ENCODE assay signal across 29 mouse cellular contexts in genomic region chr9:104616691-104617090, GRCm38 (mm10).
A peak's percentile ranks its signal among the peaks of the same experiment; 100 is the strongest.
DNase-seq lines count a peak whose midpoint lies in the region; ATAC-seq and TF ChIP-seq lines count a peak whose summit lies in the region.
"Had no signal": no experiment of that assay in that cellular context is flagged by ENCODE, and none has a peak within 500 bp of the region (broad histone marks: within the 10 kb centered on the region; RNA-seq: fewer than 3 reads in every experiment).

No protein-coding gene starts in this region.

- intact Hi-C loops in left cerebral cortex, postnatal 4 days (cut with DNase I), result no loop called here
- intact Hi-C loops in left cerebral cortex, postnatal 36 days (cut with DNase I), result no loop called here

- no peak overlapping the region for H3K4me3 ChIP-seq in kidney, adult 2 months (ENCODE audit: insufficient read depth, low read depth, low read length)
- H3K4me3 ChIP-seq: heart, adult 2 months; heart, embryonic 15.5 days; hindbrain, embryonic 15.5 days; intestine, embryonic 15.5 days; liver, embryonic 13.5 days; megakaryocyte, embryonic 14.5 days; neural tube, embryonic 12.5 days had no signal

- no peaks in the 10 kb centered on the region for H3K27me3 ChIP-seq in kidney, adult 2 months (replicated peaks; ENCODE audit: control insufficient read depth, insufficient read depth, low read length)
- H3K27me3 ChIP-seq: heart, embryonic 15.5 days; hindbrain, embryonic 15.5 days; intestine, embryonic 15.5 days; liver, embryonic 13.5 days; megakaryocyte, embryonic 14.5 days; neural tube, embryonic 12.5 days had no signal

- peak; percentile 3 for DNase-seq in left cerebral cortex, postnatal 4 days
- no peak for DNase-seq in left cerebral cortex, postnatal 36 days (ENCODE audit: low spot score in 2 of 2)
- DNase-seq in kidney, adult 2 months, result peak; percentile 86
- DNase-seq in kidney, postnatal 10 days, result peak; percentile 48
- no peak for DNase-seq in thymus, adult 18-20 months
- no peak for DNase-seq in urinary bladder, postnatal 36 days (ENCODE audit: low spot score in 2 of 2)
- DNase-seq: adrenal gland, postnatal 10 days; B cell, adult 2 months; cerebellum, adult 8-10 months; cerebellum, postnatal 36 days; gastrocnemius, postnatal 36 days; heart, adult 2 months; heart, postnatal 4 days; layer of hippocampus, postnatal 36 days; liver, embryonic 13.5 days; lung, adult 2 months; lung, postnatal 14 days; midbrain, embryonic 14.5 days; retina, postnatal 1 day; right cerebral cortex, postnatal 25 days; spleen, adult 18-20 months; thymus, postnatal 14 days had no signal

- no peak for TF ChIP-seq CTCF in kidney, adult 2 months (conservative IDR thresholded peaks at IDR 0.05; ENCODE audit: insufficient read depth, insufficient read length, low read depth, low read length)

- H3K36me3 ChIP-seq in kidney, adult 2 months (ENCODE audit: control insufficient read depth, insufficient read depth, low read length), result no peaks in the 10 kb centered on the region
- H3K36me3 ChIP-seq: G1E; heart, embryonic 15.5 days; hindbrain, embryonic 15.5 days; intestine, embryonic 15.5 days; liver, embryonic 13.5 days; neural tube, embryonic 12.5 days had no signal

- no peaks in the 10 kb centered on the region; the same call in 1 of the 2 replicates for H3K4me1 ChIP-seq in kidney, adult 2 months (ENCODE audit: control insufficient read depth, insufficient read depth, low read length)
- H3K4me1 ChIP-seq: heart, embryonic 15.5 days; hindbrain, embryonic 15.5 days; intestine, embryonic 15.5 days; liver, embryonic 13.5 days; megakaryocyte, embryonic 14.5 days; neural tube, embryonic 12.5 days had no signal

- WGBS in kidney, adult 2 months, result 42% methylated on average over 6 of the region's 6 CpGs

- ATAC-seq in activated CD4-positive, CD25-positive, alpha-beta regulatory T cell, adult 4 months, result no peak
- ATAC-seq: intestine, embryonic 15.5 days had no signal

- TF ChIP-seq POLR2A in kidney, adult 2 months (IDR thresholded peaks at IDR 0.05; ENCODE audit: low read depth, low read length), result no peak

- peak overlapping the region; percentile 90 for H3K27ac ChIP-seq in kidney, adult 2 months (ENCODE audit: insufficient read depth, low read depth, low read length)
- H3K27ac ChIP-seq: heart, adult 2 months; heart, embryonic 15.5 days; hindbrain, embryonic 15.5 days; intestine, embryonic 15.5 days; liver, embryonic 13.5 days; neural tube, embryonic 12.5 days had no signal

Comparison
In these comparisons a context has a peak if more than half of its experiments do, and no peak if none do; other contexts are left out.
1. DNase-seq: peak in left cerebral cortex, postnatal 4 days (single experiment), kidney, adult 2 months (single experiment) and kidney, postnatal 10 days (single experiment); none in left cerebral cortex, postnatal 36 days (0 of 2), thymus, adult 18-20 months (0 of 2) and urinary bladder, postnatal 36 days (0 of 2).